Mouse (Mus musculus) common myeloid progenitor, adult 5-6 weeks (primary cell): ENCODE measurements at regions not wholly inside any gene's neighbourhood (a gene's known extent, or its start where the extent isn't known, plus 50 kb on each side); places are given as distances from the start of the nearest gene placed in this dataset.
"Not testable (repeated sequence)": the region's sequence is repeated elsewhere in the genome, so short reads cannot be mapped to it uniquely, and the experiment has no call there.

Source experiments
- ATAC-seq: replicated peaks from 2 replicates; pipeline ENCODE4 v1.8.0; 2016; ENCODE audit warnings: low read depth, mild to moderate bottlenecking, moderate TSS enrichment, inconsistent platforms; ENCODE audit not compliant: poor library complexity, severe bottlenecking

- ATAC-seq = no peak
Measured at GRCm38 (mm10) chr12:36923558-36923957, 184.8 kb upstream of the Meox2 start.

DNA sequence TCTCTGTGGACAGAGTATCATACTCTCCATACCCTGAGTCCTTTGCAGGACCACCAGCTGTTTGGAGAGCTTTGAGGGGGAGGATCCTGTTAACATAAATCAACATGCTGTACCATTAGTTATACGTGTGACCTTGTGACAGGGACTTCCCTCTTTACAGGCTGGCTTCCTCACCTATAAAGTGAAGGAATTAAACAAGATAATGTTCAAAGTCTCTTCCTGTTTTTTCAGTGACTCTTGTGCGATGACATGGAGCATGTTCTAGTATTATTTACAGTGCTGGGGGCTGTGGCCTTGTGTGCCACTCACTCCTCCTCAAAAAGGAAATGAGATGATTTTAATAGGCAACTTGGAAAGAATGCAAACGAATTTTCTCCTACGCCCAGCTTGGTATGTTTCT lies 182.1 kb upstream of the Meox2 start:
- peak; percentile 88 for ATAC-seq

DNA sequence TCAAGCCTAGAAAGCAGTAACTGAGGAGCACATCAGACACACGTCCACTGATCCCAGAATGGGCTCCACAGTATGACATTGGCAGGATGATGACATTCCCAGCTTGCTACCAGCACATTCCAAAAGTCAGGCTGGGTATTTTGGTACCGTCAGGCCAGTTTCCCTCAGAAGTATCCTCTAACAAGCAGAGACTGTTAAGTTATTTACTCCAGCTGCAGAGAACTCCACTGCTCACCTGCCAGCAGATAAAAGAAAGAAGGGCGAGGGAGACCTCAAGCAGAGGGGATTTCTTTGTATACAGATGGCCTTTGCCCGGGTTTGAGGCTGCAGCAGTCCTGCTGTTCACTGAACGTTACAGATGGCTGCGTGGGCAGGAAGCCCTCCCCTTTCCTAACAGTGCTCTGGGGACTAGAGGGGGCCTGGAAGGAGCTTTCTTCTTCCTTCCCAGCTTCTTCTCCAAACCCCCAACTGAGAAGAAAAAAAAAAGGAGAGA lies 175.2 kb upstream of the Meox2 start:
- peak; percentile 58; the same call in 1 of the 2 replicates for ATAC-seq

DNA sequence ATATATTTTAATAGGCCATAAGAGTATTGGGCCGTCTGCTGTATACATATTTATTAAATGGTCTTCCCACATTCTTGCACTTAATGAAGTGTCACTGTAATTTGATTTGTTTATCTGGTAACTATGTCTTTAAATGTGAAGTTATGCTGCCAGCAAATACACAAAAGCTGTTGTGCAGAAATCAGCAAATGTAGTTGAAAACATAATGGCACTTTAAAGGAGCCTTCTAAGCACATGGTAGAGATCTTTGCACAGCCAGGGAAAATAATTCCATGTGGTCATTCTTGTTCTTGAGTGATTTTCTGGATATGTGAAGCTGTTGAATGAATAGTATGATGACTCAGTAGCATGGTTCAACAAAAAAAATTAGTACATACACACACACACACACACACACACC lies 164.4 kb upstream of the Meox2 start:
- no peak for ATAC-seq

DNA sequence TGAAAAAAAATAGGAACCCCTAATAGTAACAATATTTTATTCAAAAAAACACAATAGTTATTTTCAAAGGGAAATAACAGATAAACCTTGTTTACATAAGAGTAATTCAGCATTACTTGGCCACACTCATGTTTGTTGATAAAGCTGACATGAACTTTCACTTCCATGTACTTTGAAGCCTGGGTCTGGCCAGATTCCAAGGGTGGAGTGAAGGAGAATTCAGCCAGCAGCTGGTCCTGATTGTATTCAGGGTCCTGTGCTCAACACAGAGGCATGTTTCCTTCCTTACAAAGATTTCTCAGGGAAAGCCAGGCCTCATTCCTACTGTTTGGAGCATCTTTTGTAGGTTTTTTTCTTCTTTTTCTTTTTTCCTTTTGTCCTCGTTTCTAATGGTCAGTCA lies 162.4 kb upstream of the Meox2 start:
- no peak for ATAC-seq

DNA sequence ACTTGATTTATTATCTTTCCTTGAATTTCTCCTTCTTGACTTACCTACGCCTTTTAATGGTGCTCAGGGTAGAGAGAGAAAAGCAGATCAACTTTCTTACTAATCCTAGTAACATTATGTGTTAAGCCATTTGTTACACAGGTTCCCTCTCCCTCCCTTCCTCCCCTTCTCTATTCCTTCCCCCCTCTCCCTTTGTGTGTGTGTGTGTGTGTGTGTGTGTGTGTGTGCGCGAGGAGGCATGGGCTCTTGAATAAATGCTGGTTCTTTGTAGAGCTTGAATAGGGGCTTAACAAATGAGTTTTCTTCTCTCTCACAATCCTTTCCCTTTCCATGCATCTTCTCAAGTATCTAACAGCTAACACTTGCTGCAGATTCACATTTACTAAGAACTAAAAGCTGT lies 160.4 kb upstream of the Meox2 start:
- no peak for ATAC-seq

DNA sequence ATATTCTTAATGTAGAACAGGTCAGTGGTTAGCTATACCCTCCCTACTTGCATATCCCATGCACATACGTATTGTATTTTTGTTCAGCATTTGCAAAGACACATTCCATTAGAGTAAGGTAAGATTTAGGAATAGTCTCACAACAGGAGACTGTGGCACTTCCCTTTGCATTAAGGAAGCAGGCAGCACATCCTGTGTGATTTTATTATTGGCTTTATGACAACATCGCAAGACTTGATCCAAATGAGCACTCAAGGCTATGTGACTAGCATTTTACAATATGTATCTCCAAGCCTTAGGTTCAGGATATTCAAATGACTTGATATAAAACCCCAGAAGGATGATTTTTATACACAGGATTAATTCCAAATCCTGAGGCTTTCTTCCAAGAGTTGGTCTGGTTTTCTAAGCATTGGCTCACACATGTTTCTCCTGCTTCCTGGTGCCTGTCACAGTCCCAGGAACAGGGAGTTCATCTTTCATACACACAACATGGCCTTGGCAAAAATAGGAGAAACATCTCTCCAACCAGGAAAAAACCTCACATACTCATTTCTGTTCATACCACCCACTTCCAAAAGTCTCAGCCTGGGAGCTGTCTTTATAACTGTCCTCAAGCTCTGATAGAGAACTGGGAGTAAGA lies 159.1 kb upstream of the Meox2 start:
- ATAC-seq = no peak

DNA sequence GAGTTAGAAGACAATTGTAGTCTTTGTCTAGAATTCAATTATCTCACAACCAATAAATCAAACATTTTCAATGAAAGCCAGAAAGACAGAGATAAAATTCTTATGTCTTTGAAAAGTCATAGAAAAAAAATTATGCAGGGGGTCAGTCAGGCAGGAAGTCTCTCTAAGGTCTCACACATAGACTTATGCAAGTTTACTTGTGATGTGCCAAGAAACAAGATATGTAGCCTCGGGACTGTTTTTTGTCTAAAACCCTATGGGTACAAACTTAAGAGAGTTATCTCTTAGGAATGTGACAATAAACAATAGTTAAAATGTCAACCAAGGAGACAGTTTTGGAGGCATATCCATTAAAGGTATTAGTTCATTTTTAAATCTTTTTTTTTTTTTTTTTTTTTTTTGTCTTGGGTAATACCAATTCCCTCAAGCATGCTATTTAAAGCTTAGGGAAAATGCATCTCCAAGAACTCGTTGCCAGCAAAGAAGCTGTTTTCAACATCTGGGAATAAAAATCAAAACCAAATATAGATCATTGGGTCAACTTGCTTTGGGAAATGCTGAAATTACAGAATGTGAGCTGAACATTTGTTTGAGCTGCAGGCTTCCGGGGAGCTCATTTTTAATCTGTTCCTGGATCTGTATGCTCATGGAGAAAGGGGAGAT lies 133.8 kb upstream of the Meox2 start:
- no peak for ATAC-seq

DNA sequence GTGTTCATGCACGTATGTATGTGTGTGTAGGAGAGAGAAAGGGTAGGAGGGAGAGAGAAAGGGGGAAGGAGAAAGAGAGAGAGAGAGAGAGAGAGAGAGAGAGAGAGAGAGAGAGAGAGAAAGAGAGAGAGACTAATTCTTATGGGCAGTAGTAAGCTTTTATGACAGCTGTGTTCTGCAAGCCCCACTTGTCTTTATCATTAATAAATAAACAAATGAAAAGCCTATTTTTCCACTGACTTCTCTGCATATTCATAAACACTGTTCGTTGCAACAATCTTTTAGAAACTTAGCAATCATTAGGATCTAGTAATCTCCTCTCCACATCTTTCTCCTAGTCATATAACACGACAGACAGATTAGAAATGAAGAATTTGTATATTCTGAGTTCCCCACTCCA lies 131.2 kb upstream of the Meox2 start:
- ATAC-seq = no peak

GRCm38 (mm10) chr12:36991135-36991534 lies 117.2 kb upstream of the Meox2 start:
- no peak for ATAC-seq

- ATAC-seq = no peak
Measured at GRCm38 (mm10) chr12:36991970-36992369, 116.4 kb upstream of the Meox2 start.

DNA sequence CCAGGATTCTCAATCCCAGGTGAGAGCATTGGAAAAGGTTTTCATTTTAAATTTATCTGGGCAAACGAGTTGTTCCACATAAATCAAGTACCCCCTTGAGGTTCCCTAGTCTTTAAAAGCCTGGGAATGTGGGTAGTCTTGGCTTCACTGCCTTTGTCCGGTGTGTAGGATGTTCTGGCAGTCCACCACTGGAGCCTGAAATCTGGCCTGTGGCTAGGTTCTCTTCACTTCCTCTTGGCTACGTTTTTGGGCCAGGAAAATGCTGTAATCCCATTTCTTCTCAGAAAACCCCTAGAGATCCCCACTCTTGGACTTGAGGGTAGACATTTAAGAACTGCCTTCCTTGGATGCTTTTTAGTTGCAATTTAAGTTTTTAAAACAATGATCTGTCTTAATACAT lies 106.9 kb upstream of the Meox2 start:
- no peak for ATAC-seq

GRCm38 (mm10) chr12:37005262-37005661 lies 103.1 kb upstream of the Meox2 start:
- ATAC-seq = no peak

DNA sequence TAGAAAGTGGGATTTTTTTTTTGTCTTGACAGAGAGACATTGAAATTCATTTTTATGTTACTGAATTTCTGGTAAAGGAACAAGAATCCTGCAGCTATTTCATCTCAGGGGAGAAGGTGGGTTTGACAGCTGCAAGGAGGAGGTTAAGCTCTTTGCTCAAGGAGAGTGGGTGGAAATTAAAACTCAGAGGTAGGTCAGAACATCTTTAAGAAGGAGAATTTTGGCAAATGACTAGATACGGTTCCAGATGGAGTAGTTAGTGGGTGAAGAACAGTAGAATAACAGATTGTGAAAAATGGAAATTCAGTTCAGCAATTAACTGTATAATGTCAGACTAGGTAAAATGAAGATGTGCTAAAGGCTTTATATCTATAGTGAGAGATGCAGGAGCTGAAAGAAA lies 98.0 kb upstream of the Meox2 start:
- no peak for ATAC-seq

DNA sequence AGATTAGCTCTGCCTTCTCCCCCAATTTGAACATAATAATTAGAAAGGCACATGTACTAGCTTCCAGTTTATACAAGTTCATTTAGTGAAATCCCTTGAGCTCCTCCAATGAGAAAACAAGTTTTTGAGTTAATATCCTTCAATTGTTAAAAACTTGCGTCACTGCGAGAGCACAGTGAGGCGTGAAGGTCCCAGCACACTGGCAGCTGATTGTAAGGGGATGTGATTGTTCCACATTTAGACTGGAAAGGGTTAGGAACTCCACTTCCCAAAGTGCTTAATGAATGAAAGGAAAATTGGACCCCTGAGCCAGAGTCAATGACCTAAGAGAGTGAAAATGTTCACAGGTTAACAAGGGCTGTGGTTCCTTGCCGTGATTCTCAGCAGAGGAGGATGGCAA lies 93.9 kb upstream of the Meox2 start:
- ATAC-seq = no peak

DNA sequence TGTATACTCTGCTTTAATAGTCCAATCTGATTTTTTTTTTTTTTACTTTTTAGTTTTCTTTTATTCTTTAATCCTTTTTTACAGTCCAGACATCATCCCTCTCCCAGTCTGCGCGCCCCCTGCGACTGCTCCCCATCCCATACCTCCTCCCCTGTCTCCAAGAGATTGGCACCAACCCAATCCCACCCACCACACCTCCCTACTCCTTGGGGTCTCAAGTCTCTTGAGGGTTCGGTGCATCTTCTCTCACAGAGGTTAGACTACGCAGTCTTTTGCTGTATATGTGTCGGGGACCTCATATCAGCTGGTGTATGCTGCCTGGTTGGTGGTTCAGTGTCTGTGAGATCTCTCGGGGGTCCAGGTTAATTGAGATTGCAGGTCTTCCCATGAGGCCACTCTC lies 93.4 kb upstream of the Meox2 start:
- ATAC-seq = not testable (repeated sequence)

- ATAC-seq = no peak
Measured at GRCm38 (mm10) chr12:37015474-37016248, 92.7 kb upstream of the Meox2 start.

GRCm38 (mm10) chr12:37047191-37047590 lies 61.1 kb upstream of the Meox2 start:
- ATAC-seq = no peak

- no peak for ATAC-seq
Measured at GRCm38 (mm10) chr12:37050596-37050995, 57.7 kb upstream of the Meox2 start.

DNA sequence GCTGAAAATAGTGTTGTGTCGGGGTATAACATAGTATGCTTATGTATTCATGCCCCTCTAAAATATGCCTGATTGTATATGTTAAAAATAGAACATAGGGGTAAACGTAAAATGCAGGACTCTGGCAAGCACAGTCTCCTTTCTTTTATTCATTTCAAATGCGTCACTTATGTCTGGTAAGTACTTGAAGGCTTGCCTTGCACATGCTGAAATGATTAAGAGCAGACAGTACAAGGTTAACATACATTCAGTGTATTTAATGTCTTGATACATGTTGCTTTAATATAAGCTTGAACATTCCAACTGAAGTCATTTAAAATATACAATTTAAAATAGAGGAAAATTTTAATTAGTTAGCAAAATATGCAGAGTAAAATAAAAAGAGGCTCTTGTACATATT lies 50.9 kb upstream of the Meox2 start:
- no peak for ATAC-seq
